Mouse (Mus musculus): ENCODE measurements around the gene Fthl17a.

The Fthl17a gene

DNA sequence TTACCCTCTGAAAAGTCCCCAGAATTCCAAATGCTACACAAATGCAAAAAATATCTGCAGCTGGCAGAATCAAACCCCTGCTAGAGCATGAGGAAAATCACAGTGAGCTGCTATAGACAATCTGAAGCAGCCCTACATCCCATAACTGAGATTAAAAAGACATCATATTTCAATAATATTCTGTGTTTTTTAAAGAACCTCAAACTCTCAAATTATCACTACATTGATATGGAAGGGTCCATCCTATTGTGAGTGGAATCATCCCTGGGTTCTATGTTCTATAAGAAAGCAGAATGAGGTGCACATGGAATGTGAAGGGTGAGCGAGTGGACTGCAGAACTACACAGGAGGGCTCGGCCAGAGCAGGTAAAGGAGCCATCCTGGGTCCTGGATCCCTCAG lies at the start of gene Fthl17a:
Gene Fthl17a (plus strand): TSS at position 301 of the 400 bp plus-strand sequence.
- DNase-seq (ENCODE audit: low spot score): no peak

DNA sequence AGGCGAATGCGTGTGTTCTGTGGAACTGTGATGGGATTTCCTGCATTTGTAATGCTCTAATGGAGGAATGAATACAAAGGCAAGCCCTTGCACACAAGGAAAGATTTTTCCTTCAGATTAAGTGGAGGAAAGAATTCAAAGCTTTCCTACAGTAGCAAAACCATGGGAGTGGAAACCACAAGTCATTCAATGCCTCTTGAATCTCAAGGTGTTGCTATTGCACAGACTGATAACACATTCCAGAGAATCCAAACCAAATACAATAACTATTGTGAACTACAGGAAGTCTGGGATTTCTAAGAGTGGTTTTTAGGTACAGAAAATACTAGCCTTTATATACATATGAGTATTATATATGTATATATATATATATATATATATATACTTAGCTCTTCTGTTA lies 42.5 kb upstream of the Fthl17a start:
- no peak for DNase-seq (ENCODE audit: low spot score)

DNA sequence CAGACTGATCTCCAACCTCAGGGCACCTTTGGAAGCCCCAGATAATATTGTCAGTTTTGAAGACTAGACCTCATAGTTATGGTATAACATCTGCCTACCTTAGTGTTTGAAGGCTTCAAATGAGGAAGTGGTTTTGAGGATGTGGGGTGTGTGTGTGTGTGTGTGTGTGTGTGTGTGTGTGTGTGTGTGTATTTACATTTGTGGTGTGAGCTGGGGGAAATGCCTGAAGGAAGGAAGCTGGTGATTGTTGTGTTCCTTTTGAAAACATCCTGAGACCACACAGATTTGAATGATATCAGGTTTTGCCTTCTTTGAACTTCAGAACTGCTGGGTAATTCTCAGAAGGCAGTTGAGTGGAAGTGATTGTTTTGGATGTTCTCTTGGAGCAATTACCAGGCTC lies 22.6 kb upstream of the Fthl17a start:
- no peak for DNase-seq (ENCODE audit: low spot score)

DNA sequence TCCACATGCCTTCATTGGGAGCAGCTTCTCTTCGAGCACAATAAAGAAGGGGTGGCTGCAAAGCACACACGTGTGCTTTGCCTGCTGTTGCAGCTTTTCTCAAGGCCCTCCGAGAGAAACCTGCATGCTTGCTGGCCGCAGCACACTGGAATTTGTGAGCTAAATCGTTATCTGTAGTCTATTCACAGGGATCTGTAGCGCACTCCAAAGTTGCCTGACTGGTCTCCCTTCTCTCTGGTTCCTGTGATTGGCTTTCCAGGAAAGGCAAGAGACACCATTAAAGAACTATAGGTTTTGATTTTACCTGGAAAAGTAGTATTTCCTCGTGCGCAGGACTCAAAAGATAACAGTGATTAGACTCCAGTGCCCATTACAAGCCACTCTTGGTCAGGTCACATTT lies 22.3 kb downstream of the Fthl17a start:
- DNase-seq (ENCODE audit: low spot score): no peak

DNA sequence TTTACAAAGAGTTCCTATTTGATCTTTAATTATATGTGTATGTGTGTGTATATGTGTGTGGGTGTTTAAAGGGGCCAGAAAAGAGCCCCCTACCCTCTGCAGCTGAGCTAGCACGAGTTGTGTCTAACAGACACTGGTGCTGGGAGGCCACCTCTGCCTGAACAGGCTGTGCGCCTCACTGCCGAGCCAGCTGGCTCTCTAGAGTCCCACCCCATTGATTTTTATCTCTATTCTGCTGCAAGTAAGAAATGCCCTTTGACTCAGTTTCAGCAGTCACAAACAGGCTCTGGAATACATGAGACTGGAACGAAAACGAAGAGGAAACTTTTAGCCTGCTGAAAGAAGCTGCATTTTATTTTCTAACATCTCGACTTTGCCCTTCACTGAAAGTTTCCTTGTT lies 22.8 kb downstream of the Fthl17a start:
- no peak for DNase-seq (ENCODE audit: low spot score)

- DNase-seq (ENCODE audit: low spot score): no peak
Measured at GRCm38 (mm10) chrX:85289846-85290245, 40.4 kb downstream of the Fthl17a start.

DNA sequence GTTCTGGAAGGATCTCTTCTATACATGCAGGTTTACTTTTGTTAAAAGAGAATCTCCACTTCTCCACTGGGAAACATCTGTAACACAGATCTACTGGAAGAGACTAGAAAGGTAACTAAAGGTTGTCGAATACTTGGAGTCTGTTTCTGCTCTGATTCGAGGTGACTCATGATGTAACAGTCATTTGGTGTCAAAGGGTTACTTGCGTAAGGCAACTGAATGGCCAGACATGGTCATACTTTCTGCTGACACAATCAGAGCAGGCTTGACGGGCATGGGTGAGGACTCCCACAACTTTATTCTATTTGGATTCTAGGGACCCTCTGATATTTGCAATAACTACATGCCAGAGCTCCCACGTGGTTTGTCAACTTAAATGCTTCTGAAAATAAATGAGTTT lies 43.3 kb downstream of the Fthl17a start:
- DNase-seq (ENCODE audit: low spot score): no peak

GRCm38 (mm10) chrX:85294001-85294400 lies 44.5 kb downstream of the Fthl17a start:
- DNase-seq (ENCODE audit: low spot score): no peak

- DNase-seq (ENCODE audit: low spot score): no peak
Measured at GRCm38 (mm10) chrX:85304674-85305073, 55.2 kb downstream of the Fthl17a start.

DNA sequence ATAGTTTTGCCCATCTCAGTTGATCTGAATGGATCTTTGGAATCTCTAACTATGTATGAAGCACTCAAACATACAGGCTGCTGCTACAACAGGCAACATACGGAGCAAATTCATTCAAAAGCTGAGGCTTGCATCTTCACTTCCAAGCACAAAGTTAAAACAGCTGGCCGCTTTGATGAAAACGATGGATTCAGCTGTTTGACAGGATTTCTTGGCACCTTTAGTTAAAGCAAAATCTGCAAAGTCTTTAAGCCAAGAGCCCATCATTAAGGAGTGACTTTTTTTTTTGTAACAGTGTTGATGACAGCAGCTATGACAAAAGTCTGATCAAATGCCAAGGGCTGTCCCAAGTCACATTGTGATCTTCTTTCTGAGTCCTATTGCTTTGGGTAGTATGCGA lies 69.1 kb downstream of the Fthl17a start:
- DNase-seq (ENCODE audit: low spot score): no peak

DNA sequence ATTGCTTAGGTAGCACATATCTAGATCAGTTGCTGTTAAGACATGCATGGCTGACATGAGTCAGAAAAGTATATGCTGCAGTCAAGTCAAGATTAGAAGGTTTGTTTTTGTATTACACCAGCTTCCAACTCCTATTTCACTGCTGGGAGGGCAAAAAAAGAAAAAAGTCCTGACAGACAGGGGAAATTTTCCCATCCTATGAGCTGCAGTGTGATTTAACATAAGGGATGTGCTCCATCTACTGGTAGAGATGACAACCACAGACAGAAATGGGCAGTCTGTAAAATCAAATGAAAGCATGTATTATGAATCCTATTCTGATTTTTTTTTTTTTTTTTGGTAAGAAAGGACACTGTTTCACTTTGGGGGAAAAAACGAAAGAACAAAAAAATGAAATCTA lies 69.7 kb downstream of the Fthl17a start:
- DNase-seq (ENCODE audit: low spot score): no peak

Data from yolk sac, embryonic 10.5 days (tissue).